Mouse (Mus musculus): ENCODE data around the gene Ces3a. TPM values are rescaled to one million over a fixed set of nuclear protein-coding genes. Genes with fewer than 3 reads are reported as not detected.
"Not testable (repeated sequence)": the region's sequence is repeated elsewhere in the genome, so short reads cannot be mapped to it uniquely, and the experiment has no call there.

Ces3a gene
- total RNA-seq (2021): 3.1 and 78.7 TPM in 2 replicates
- long read RNA-seq, experiment 1, partial matches to known transcripts: 0 of 1 reads
- long read RNA-seq, experiment 1, other reads (novel, unspliced or antisense): 0 of 1 reads
- long read RNA-seq, experiment 2, transcript Ces3a-201 (13 exons, 2,046 nt): major isoform, 23 of 36 reads
- long read RNA-seq, experiment 2, partial matches to known transcripts: 9 of 36 reads
- long read RNA-seq, experiment 2, other reads (novel, unspliced or antisense): 4 of 36 reads

DNA sequence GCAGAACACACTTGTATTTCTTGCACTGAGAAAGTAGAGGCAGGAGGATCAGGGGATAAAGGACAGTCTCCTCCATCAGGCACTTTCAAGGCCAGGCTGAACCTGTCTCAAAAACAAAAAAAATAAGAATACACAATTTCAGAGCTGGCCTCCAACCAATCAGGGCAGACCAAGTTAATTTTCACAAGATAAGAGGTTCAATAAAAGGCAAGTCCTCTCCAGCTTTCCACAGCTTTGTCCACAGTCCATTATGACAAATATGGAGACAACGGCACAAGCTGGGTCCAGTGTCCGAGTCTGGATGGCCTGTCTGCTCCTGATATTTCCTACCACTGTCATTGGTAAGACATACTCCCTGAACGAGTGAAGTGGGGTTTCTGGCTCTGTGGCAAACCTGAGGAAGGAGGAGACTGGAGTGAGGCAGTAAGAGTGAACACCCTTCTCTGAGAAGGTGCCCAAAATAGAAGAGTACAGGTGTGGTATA is at the start of gene Ces3a:
TSS of gene Ces3a (plus strand) at position 231 of the 484 bp plus-strand sequence.
- DNase-seq: no peak

DNA sequence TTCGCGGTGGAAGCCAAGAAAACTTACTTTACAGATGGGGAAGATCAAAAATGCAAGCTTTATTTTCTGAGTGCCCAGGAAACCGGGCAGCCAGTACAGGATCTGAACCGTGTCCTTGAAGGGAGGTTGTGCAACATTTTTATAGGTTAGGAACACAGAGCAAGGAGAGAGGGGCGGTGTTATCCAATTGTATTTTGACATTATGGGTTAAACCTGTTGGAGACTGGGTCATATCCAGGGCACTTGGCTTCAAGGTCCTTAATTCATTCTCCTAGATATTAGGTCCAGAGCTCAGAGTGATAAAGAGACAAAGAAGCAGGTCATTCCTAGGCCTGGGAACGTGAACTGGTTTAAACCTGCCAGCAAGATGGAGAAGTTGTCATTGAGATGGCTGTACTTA is 49.2 kb upstream of the Ces3a start:
- no peak for DNase-seq

DNA sequence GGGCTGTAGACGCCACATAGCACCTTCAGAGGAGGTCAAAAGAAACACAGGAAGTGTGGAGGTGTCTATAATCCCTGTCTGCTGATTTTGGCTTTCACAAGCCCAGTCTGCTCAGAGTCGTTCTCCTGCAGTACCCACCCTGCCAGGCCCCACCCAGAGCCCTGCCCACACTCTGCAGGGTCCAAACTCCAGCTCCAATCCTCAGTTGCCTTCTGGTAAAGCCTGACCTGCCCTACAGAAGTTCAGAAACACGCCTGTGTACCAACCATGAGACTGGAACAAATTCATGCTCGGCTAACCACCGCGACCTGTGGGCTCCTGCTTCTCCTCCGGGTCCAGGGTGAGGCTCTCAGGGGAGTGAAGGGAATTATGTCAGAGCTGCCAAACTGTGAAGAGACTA is 47.8 kb upstream of the Ces3a start, which contains the start of gene Ces2h:
TSS of gene Ces2h (plus strand) at position 268 of the 400 bp plus-strand sequence.
- no peak for DNase-seq

DNA sequence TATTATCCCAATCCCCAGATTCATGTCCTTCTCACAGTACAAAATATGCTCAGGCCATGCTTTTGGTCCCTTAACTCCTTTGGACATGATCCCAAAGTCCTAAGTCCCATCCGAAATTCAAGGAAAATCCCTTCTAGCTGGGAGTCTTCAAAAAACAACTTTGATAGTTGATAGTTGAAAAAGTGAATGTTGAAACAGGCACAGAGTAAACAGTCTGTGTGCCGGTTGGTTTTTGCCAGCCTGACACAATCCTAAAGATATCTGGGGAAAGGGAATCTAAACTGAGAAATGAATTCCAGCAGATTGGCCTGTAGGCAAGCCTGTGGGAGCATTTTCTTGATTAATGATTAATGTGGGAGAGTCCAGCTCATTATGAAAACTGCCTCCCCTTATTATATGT is 38.4 kb upstream of the Ces3a start:
- DNase-seq: no peak

DNA sequence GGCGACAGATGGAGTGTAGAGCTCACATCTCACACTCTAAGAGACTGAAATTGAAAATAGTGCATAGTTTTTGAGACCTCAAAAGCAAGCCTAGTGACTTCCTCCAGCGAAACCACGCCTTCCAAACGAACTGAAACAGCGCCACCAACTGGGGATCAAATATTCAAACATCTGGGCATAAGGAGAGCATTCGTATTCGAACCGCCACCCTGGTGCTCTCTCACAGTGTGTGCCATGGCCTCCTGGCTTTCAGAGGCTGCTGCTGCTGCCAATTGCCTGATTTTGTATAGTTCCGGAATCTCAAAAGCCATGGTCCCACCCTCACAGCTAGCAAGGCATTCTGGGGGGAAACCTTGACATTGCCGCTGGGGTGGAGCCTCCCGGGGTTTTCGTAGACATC is 37.3 kb upstream of the Ces3a start:
- DNase-seq: peak; percentile 6

DNA sequence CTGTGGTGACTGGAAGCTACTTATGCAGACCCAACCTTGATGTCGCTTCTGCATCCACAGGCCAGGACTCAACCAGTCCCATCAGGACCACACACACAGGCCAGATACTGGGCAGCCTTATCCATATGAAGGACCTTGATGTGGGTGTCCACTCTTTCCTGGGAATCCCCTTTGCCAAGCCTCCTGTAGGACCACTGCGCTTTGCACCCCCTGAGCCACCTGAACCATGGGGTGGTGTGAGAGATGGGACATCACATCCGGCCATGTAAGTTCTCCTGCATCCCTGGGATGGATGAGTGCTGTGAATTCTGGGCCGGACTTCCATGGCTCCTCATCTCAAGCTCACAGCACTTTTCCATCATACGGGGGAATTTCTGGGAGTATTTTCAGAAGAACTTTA is 34.0 kb upstream of the Ces3a start:
- no peak for DNase-seq

DNA sequence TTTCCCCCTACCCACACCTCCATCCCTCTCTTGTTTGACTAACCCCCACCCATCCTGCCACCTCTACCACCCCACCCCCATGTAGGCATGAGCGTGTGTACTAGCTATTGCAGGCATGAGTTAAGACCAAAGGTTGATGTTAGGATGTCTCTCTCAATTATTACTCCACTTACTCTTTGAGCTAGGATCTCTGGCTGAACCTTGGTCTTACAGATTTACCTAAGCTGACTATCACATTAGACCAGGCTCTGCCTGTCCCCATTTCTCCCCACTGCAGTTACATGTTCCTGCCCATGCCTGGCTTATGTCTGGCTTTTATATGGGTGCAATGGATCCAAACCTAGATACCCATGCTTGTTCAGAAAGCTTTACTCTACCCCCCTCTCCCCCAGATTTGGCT is 26.4 kb upstream of the Ces3a start:
- no peak for DNase-seq

DNA sequence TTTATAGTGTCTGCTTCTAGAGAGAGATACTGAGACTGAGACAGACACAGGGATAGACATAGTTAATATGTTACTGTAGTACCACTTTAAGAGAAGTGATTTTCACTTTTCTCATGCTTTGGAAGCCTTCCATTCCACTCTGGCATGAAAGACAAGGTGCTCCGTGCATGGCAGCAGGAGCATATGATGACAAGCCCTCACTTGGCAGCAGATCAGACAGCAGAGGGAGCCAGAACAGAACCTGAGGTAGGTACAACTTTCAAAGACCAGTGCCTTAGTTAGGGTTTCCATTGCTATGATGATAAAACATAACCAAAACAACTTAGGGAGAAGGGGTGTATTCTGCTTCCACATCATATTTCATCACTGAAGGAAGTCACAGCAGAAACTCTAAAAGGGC is 25.3 kb upstream of the Ces3a start:
- DNase-seq: no peak

DNA sequence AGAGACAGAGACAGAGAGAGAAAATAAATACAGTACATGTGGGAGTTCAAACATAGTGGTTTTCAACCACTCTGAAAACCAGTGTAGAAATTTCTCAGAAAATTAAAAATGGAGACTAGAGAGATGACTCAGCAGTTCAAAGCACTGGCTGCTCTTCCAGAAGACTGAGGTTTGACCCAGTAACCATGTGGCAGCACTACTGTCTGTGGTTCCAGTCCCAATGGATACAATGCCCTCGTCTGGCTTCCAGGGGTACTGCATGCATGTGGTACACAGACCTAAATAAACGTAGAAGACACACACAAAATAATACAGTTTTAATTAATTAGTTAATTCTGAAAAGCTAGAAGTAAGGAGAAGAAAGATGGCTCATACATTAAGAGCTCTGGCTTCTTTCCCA is 23.4 kb upstream of the Ces3a start:
- DNase-seq: no peak

DNA sequence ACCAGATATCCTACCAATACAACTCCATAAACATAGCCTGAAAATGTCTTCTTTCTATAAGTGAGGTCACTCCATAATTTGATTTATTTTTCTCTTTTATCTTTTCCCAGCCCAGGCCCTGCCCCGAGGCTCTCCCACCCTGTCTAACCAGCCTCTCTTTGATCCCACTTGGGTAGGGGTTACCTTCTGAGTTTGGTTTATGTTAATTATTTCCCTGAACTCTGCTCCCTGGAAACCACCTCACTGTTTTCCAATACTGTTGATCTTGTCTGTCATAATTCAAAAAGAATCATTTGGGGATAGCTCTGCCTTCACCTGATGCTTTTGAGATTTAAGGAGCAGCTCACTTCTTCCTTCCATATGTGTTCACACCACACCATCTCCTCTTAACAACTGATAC is 4.9 kb upstream of the Ces3a start:
- no peak for DNase-seq

DNA sequence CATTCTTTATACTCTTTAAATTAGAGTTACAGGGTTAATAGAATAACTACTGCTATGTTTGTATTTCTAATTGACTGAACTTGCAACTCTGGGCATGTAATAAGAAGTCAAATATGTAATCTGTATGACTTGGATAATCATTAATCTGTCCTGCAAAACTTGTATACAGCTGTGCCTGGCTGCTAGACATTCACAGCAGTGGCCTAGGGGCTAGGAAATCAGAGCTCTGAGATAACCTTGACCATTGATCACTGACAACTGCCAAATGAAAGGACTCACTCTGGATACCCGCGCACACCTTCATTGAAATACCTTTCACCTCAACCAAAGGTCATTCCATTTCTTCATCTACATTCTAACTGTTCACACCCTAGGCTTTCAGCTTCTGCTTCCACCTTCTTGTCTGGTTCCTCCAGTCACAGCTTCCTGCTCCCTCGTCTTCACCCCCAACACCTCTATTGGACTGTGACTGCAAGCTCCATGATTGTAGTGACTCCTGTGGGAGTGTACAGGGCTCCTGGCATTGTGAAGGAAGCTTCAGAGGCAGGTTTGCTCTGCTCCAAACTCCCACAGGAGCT is 2.5 kb upstream of the Ces3a start:
- DNase-seq: no peak

DNA sequence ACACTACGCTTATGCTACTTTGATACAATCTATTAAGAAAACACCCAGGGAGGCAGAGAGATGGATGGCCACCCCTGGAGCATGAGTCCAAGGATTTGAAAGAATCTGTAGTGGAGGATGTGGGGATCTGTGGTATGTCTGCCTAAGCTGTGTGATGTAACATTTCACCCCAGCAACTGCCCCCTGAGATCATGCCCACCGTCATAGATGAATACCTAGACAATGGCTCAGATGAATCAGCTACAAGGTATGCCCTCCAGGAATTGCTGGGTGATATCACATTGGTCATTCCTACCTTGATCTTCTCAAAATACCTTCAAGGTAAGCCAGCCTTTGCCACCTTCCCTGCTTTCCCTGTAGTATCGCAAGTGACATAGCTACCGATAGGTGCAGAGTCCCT is 7.8 kb downstream of the Ces3a start:
- DNase-seq: no peak

DNA sequence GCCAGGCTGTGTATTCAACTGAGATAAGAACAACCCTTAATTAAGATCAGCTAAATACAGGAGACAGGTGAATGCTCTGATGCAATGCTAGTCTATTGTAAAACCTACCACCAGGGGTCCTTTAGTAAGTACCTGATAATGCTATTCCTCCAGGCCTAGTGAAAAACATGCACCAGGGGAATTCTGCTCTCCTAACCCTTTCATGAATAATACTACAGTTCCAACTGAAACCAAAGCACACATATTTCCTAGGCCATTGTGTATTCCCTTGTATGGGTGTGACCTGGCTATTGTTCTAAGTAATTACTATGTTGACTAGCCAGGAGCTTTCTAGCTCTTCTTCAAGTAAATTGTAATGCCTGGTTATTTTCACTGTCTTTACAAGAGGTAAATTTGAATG is 11.7 kb downstream of the Ces3a start:
- no peak for DNase-seq

DNA sequence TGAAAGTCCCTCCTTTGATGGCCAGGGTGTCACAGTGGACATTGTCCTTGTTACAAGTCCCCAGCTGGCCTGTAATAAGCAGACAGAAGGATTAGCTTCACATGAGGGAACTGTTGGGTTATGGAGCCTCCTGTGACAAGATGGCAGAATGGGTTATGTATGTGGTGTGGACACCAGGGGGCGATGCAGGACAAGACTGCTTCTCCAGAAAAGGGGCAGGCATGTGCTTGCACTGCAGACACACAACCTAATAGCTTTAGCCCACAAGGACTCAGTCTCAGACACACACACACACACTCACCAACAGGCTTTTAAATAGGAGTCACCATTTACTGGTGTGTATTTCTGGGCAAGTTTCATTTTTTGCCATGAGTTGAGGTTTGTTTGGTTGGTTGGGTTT is 18.4 kb downstream of the Ces3a start:
- peak; percentile 67 for DNase-seq

DNA sequence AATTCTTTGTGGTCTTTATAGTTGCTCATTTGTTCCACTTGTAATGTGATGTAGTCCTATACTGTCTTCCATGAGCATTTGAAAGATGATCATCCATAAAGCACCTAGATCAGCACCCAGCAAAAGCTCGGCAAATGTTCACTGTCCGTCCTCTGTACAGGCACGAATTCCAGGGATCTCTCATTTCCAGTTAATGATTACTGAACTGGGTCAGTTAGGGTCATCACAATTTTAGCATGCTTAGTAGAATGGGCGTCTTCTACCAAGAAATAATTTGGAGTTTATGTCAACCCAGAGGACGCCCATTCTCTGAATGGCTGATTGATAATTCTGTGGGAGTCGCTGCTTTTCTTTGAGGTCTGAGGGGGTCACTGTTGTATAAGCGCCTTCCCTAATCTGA is 19.5 kb downstream of the Ces3a start:
- not testable (repeated sequence) for DNase-seq

DNA sequence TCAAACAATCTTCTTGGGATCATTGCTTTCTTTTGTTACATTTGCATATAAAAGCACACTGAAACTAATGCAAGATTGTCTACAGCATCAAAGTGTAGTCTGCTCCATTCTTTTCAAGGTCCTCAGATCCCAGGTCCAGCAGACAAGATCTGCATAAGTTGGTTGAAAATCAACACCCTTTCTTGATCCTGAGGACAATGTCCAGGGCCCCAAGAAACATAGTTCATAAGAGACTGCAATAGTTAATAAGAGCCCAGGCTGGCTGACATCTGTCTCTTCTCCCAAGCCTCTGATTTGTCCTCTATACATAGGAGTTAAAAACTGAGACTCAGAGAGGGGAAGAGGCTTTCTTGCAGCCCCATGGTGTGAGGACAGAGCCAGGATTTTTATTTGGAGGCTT is 20.6 kb downstream of the Ces3a start:
- no peak for DNase-seq

DNA sequence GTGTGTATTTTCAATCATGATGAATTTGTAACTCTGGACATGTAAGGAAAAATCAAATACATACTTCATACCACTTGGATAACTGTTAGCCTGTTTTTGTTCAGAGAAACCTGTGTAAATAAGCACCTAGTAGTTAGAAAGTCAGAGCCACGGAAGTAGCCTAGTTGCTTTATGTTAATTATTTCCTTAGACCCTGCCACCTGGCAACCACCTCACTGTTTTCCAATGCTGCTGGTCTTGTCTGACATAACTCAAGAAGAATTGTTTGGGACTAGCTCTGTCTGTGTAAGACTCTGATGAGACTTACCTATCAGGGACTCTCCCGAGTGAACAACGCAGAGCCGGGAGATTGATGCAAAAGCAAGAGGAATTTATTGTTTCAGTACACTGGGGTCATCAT is 28.2 kb downstream of the Ces3a start:
- DNase-seq: no peak

DNA sequence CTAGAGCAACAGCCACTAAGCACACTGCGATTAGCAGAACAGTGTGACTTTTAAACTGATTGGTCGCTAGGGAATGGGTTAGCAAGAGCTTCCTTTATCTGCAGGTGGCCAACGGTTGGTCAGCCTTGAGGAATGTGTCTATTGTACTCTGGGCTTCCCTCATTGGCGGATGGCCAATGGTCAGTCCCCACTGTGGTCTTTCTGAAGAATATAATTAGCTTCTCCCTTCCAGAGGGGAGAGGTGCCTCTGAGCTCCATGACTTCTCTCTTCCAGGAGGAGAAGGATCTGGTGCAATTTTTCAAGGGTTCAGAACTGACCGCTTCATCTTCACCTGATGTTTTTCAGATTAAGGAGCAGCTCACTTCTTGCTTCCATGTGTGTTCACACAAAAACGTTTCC is 28.7 kb downstream of the Ces3a start:
- no peak for DNase-seq

DNA sequence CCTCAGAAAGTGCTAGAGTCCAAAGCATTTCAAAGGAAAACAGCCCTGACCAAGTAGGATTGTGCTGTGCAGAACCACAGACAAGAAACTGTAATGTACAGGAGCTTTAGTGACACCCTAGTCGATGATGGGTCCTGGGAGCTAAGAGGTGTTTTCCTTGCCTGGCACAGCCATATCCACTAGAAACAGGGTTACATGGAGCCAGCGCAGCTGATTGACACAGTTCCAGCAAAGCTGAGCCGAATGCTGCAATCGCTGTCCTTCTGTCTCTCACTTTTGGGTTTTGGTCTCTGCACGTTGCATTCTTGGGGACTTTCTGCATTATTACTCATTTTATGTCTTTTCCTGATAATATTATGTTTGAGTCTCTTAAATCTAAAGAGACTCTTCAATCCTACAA is 30.2 kb downstream of the Ces3a start:
- no peak for DNase-seq

DNA sequence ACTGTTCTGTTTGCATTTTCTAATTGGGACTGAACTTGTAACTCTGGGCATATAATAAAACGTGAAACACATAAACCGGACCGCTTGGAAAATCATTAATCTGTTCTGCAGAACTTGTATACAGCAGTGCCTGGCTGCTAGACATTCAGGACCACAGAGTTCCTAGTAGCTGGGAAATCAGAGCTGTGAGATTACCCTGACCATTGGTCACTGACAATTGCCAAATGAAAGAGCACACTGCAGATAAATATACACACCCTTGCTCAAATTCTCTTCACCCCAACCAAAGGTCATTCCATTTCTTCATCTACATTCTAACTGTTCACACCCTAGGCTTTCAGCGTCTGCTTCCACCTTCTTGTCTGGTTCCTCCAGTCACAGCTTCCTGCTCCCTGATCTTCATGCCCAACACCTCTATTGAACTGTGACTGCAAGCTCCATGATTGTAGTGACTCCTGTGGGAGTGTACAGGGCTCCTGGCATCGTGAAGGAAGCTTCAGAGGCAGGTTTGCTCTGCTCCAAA is 32.5 kb downstream of the Ces3a start:
- no peak for DNase-seq

DNA sequence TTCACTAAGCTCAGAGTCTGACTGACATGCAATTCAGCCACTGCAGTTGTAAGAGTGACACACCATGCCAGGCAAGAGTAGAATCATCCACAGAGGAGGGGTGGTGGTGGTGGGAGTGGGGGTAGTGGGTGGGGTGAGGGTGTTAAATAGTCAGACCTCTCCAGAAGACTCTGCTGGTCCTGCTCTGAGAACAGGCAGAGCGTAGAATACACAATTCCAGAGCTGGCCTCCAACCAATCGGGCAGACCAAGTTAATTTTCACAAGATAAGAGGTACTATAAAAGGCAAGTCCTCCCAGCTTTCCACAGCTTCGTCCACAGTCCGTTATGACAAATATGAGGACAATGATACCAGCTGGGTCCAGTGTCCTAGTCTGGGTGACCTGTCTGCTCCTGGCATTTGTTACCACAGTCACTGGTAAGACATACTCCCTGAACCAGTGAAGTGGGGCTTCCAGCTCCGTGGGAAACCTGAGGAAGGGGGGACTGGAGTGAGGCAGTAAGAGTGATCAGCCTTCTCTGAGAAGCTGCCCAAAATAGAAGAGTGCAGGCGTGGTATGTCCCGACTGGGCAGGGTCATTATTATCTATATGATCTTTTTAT is 35.1 kb downstream of the Ces3a start, which contains the start of gene Ces3b:
TSS of gene Ces3b (plus strand) at position 305 of the 602 bp plus-strand sequence.
- DNase-seq: no peak

DNA sequence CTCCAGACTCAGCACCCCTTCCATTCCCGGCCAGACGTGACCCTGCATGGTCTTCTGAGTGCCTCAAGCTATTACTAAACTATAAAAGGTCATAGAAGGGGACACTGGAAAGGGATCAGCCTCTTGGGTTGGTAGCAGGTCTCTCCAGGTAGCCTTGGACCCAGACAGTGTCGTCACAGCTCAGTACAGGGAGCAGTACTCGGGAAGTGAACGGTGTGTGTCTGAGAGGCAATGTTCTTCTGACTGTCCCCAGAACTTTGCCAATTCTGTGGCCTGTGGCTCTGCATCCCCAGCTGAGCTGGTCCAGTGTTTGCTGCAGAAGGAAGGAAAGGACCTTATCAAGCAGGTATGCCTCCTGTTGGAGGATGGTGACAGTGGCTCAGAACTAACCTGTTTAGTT is 39.8 kb downstream of the Ces3a start:
- not testable (repeated sequence) for DNase-seq

DNA sequence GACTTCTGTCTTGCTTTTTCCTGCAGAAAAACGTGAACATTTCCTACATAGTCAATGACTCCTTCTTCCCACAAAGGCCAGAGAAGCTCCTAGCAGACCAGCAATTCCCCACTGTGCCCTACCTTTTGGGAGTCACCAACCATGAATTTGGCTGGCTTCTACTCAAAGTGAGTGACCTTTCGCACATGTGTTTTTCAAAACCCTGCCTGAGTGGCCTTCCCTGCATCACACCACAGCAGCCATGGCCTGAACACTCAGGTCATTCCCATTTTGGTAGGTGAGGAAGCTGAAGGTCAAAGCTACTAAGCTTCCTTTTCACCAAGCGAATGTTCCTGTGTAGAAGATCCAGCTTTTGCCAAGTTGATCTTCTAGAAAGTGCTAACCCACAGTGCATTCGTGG is 40.2 kb downstream of the Ces3a start:
- no peak for DNase-seq

DNA sequence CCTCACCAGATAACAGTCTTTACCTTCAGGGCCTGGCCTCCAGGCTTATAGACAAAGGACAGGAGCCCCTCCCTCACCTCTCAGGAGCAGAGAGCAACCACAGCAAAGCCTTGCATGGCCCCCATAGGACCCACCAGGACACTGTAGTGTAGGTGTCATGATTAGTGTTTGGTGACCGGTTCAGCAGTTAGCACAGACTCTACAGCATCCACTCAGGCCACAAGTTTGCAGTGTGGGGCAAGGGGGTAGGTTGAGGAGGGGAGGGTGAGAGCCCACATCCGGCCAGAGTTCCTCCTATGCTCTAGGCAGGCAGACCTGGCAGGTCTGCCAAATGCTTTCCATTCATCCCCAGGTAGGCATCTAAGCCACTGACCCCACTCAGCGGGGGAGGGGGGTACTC is 45.6 kb downstream of the Ces3a start:
- no peak for DNase-seq
